Mouse (Mus musculus) lung, postnatal 10 days (tissue): ENCODE measurements around the gene Cntn6.

Source experiments
- DNase-seq: peaks from one replicate; pipeline ENCODE4 v3.0.0; 2021

The Cntn6 gene

GRCm38 (mm10) chr6:104492490-104493431 lies at the start of gene Cntn6:
TSS of gene Cntn6 (plus strand) at chr6:104492790.
- no peak for DNase-seq

GRCm38 (mm10) chr6:104443731-104444130 lies 48.9 kb upstream of the Cntn6 start:
- no peak for DNase-seq

GRCm38 (mm10) chr6:104470706-104471105 lies 21.9 kb upstream of the Cntn6 start:
- DNase-seq: no peak

GRCm38 (mm10) chr6:104479242-104479641 lies 13.3 kb upstream of the Cntn6 start:
- DNase-seq: no peak

- DNase-seq: no peak
Measured at GRCm38 (mm10) chr6:104493459-104493858, 869 bp downstream of the Cntn6 start.

GRCm38 (mm10) chr6:104495801-104496200 lies 3.2 kb downstream of the Cntn6 start:
- no peak for DNase-seq

- no peak for DNase-seq
Measured at GRCm38 (mm10) chr6:104563993-104564392, 71.4 kb downstream of the Cntn6 start.

GRCm38 (mm10) chr6:104569564-104569963 lies 77.0 kb downstream of the Cntn6 start:
- no peak for DNase-seq

GRCm38 (mm10) chr6:104588028-104588427 lies 95.4 kb downstream of the Cntn6 start:
- DNase-seq: no peak

- no peak for DNase-seq
Measured at GRCm38 (mm10) chr6:104600838-104601397, 108.3 kb downstream of the Cntn6 start.

- no peak for DNase-seq
Measured at GRCm38 (mm10) chr6:104602894-104603293, 110.3 kb downstream of the Cntn6 start.

GRCm38 (mm10) chr6:104603371-104603770 lies 110.8 kb downstream of the Cntn6 start:
- DNase-seq: no peak

- no peak for DNase-seq
Measured at GRCm38 (mm10) chr6:104605214-104605613, 112.6 kb downstream of the Cntn6 start.

- no peak for DNase-seq
Measured at GRCm38 (mm10) chr6:104653518-104653917, 160.9 kb downstream of the Cntn6 start.

GRCm38 (mm10) chr6:104668701-104669100 lies 176.1 kb downstream of the Cntn6 start:
- no peak for DNase-seq

GRCm38 (mm10) chr6:104674249-104674648 lies 181.7 kb downstream of the Cntn6 start:
- no peak for DNase-seq

- DNase-seq: no peak
Measured at GRCm38 (mm10) chr6:104679809-104680495, 187.4 kb downstream of the Cntn6 start.

- DNase-seq: no peak
Measured at GRCm38 (mm10) chr6:104687980-104688379, 195.4 kb downstream of the Cntn6 start.

GRCm38 (mm10) chr6:104688439-104689125 lies 196.0 kb downstream of the Cntn6 start:
- no peak for DNase-seq

GRCm38 (mm10) chr6:104728571-104728970 lies 236.0 kb downstream of the Cntn6 start:
- DNase-seq: no peak

GRCm38 (mm10) chr6:104734256-104734655 lies 241.7 kb downstream of the Cntn6 start:
- DNase-seq: no peak

- DNase-seq: no peak
Measured at GRCm38 (mm10) chr6:104738999-104739398, 246.4 kb downstream of the Cntn6 start.

GRCm38 (mm10) chr6:104758125-104758524 lies 265.5 kb downstream of the Cntn6 start:
- DNase-seq: no peak
